Mouse (Mus musculus) embryonic facial prominence, embryonic 13.5 days (tissue): ENCODE measurements around the gene 4930562C15Rik. TPM values are rescaled to one million over a fixed set of nuclear protein-coding genes. Genes with fewer than 3 reads are reported as not detected.

ENCODE experiments used
- ATAC-seq: fragments of 200-750 bp; cut with Nextera tagmentation; 2 replicates; pipeline ENCODE4 v1.8.0; 2017; ENCODE audit warnings: low read depth; ENCODE audit not compliant: insufficient number of reproducible peaks, insufficient read depth, low FRiP score, low TSS enrichment
- H3K27ac ChIP-seq: fragments of 300-500 bp; sonication (generic); 2 replicates; pipeline ENCODE4 v1.5.1; 2015; ENCODE audit warnings: moderate library complexity, mild to moderate bottlenecking, inconsistent platforms
- H3K27me3 ChIP-seq: fragments of 300-500 bp; sonication (generic); 2 replicates; pipeline ENCODE4 v1.6.1; 2015; ENCODE audit warnings: mild to moderate bottlenecking, inconsistent platforms
- H3K36me3 ChIP-seq: fragments of 300-500 bp; sonication (generic); 2 replicates; pipeline ENCODE4 v1.6.1; 2015; ENCODE audit warnings: mild to moderate bottlenecking, inconsistent platforms
- H3K4me1 ChIP-seq: fragments of 300-500 bp; sonication (generic); 2 replicates; pipeline ENCODE4 v1.6.1; 2015; ENCODE audit warnings: inconsistent platforms
- H3K4me2 ChIP-seq: fragments of 300-500 bp; sonication (generic); 2 replicates; pipeline ENCODE4 v1.6.1; 2015; ENCODE audit warnings: moderate library complexity, mild to moderate bottlenecking, inconsistent platforms
- H3K4me3 ChIP-seq: fragments of 300-500 bp; sonication (generic); 2 replicates; pipeline ENCODE4 v1.5.1; 2015; ENCODE audit warnings: mild to moderate bottlenecking, inconsistent platforms
- H3K9ac ChIP-seq: fragments of 300-500 bp; sonication (generic); 2 replicates; pipeline ENCODE4 v1.6.1; 2015; ENCODE audit warnings: mild to moderate bottlenecking, inconsistent platforms
- H3K9me3 ChIP-seq: fragments of 300-500 bp; sonication (generic); 2 replicates; pipeline ENCODE4 v1.6.1; 2016; ENCODE audit warnings: inconsistent platforms
- WGBS: fragments of 180-500 bp; shearing (Covaris S2); methylation state at CpG from one replicate; pipeline ENCODE4 v1.1.7; 2015; ENCODE audit warnings: mixed read lengths; 5-methylcytosine and 5-hydroxymethylcytosine counted together
- polyA plus RNA-seq: library from polyadenylated mRNA; unstranded; fragments of >200 nt; fragmentation: Nextera tagmentation; extraction: Ambion mirVana; gene quantifications from 2 replicates; pipeline ENCODE4 v1.2.1, GENCODE M21; 2015

Gene 4930562C15Rik
- polyA plus RNA-seq, 1 experiment from 2014 or later, result 0.89 TPM

- no peak for ATAC-seq
- Histone ChIP-seq H3K4me1 (peaks cover 21% of the 10 kb centered on the region), H3K9ac (no peak overlapping the region), H3K36me3 (peaks cover 53% of the 10 kb centered on the region), H3K27ac (no peak overlapping the region), H3K4me2 (no peak overlapping the region), H3K4me3 (no peak overlapping the region), H3K9me3 (no peaks in the 10 kb centered on the region), H3K27me3 (no peaks in the 10 kb centered on the region)
- 50% methylated on average over 4 of the region's 5 CpGs for WGBS
These were observed 72.8 kb downstream of the 4930562C15Rik start for GRCm38 (mm10) chr16:4907972-4908371.

- Histone ChIP-seq H3K27me3 (no peaks in the 10 kb centered on the region), H3K27ac (no peak overlapping the region), H3K9ac (no peak overlapping the region), H3K9me3 (no peaks in the 10 kb centered on the region), H3K4me3 (no peak overlapping the region), H3K4me1 (peaks cover 26% of the 10 kb centered on the region), H3K4me2 (no peak overlapping the region), H3K36me3 (peaks cover 68% of the 10 kb centered on the region)
- ATAC-seq, result no peak
- 98% methylated on average over 2 of the region's 2 CpGs for WGBS
These were observed 74.5 kb downstream of the 4930562C15Rik start for GRCm38 (mm10) chr16:4909745-4910144.

GRCm38 (mm10) chr16:4910758-4911157 is 75.5 kb downstream of the 4930562C15Rik start:
- no peak overlapping the region for H3K9ac ChIP-seq

GRCm38 (mm10) chr16:4912074-4912648 is 76.9 kb downstream of the 4930562C15Rik start:
- WGBS, result 71% methylated on average over 10 of the region's 10 CpGs
- peak overlapping the region; percentile 48; the same call in 1 of the 2 replicates for H3K27ac ChIP-seq
- no peaks in the 10 kb centered on the region for H3K27me3 ChIP-seq
- no peak for ATAC-seq
- no peak overlapping the region for H3K9ac ChIP-seq
- peaks cover 15% of the 10 kb centered on the region for H3K4me1 ChIP-seq
- no peak overlapping the region for H3K4me3 ChIP-seq
- no peak overlapping the region for H3K4me2 ChIP-seq
- H3K9me3 ChIP-seq, result no peaks in the 10 kb centered on the region
- peaks cover 90% of the 10 kb centered on the region for H3K36me3 ChIP-seq

More at GRCm38 (mm10) chr16:4910758-4911157, 75.5 kb downstream of the 4930562C15Rik start:
- Histone ChIP-seq H3K27me3 (no peaks in the 10 kb centered on the region), H3K36me3 (peaks cover 76% of the 10 kb centered on the region), H3K4me2 (no peak overlapping the region), H3K4me3 (no peak overlapping the region), H3K4me1 (peaks cover 17% of the 10 kb centered on the region), H3K9me3 (no peaks in the 10 kb centered on the region), H3K27ac (no peak overlapping the region)
- ATAC-seq, result no peak
- 94% methylated on average over 8 of the region's 8 CpGs for WGBS

GRCm38 (mm10) chr16:4912907-4913782 is 77.9 kb downstream of the 4930562C15Rik start:
- Histone ChIP-seq H3K4me1 (peaks cover 10% of the 10 kb centered on the region; the same call in 1 of the 2 replicates), H3K4me3 (no peak overlapping the region), H3K4me2 (no peak overlapping the region), H3K36me3 (peaks cover 87% of the 10 kb centered on the region), H3K27ac (peak overlapping the region; percentile 69), H3K27me3 (no peaks in the 10 kb centered on the region), H3K9ac (0 out of 2 replicates have a peak overlapping the region, but pooled peaks have one; percentile 27), H3K9me3 (no peaks in the 10 kb centered on the region)
- 0 out of 2 replicates have a peak, but pooled peaks have one; percentile 6 for ATAC-seq
- 59% methylated on average over 11 of the region's 11 CpGs for WGBS

- H3K27ac ChIP-seq, result peak overlapping the region; percentile 69
- no peak overlapping the region for H3K9ac ChIP-seq
- 35% methylated on average over 12 of the region's 12 CpGs for WGBS
- no peak overlapping the region for H3K4me3 ChIP-seq
- no peak overlapping the region for H3K4me2 ChIP-seq
- H3K4me1 ChIP-seq, result peaks cover 10% of the 10 kb centered on the region; the same call in 1 of the 2 replicates
- 0 out of 2 replicates have a peak, but pooled peaks have one; percentile 35 for ATAC-seq
- peaks cover 87% of the 10 kb centered on the region for H3K36me3 ChIP-seq
- H3K9me3 ChIP-seq, result no peaks in the 10 kb centered on the region
- H3K27me3 ChIP-seq, result no peaks in the 10 kb centered on the region
These were observed 78.8 kb downstream of the 4930562C15Rik start for GRCm38 (mm10) chr16:4913783-4914735.

- Histone ChIP-seq H3K27ac (no peak overlapping the region), H3K9ac (no peak overlapping the region), H3K4me1 (peaks cover 10% of the 10 kb centered on the region; the same call in 1 of the 2 replicates), H3K36me3 (peaks cover 84% of the 10 kb centered on the region), H3K4me3 (no peak overlapping the region), H3K27me3 (no peaks in the 10 kb centered on the region), H3K9me3 (no peaks in the 10 kb centered on the region), H3K4me2 (no peak overlapping the region)
- 84% methylated on average over 3 of the region's 3 CpGs for WGBS
- no peak for ATAC-seq
These were observed 80.7 kb downstream of the 4930562C15Rik start for GRCm38 (mm10) chr16:4915931-4916330.

GRCm38 (mm10) chr16:4916608-4917007 is 81.4 kb downstream of the 4930562C15Rik start:
- no peaks in the 10 kb centered on the region for H3K27me3 ChIP-seq
- no peak for ATAC-seq
- H3K4me1 ChIP-seq, result peaks cover 10% of the 10 kb centered on the region; the same call in 1 of the 2 replicates
- no peak overlapping the region for H3K9ac ChIP-seq
- WGBS, result 82% methylated on average over 2 of the region's 2 CpGs
- H3K4me2 ChIP-seq, result no peak overlapping the region
- H3K4me3 ChIP-seq, result no peak overlapping the region
- no peak overlapping the region for H3K27ac ChIP-seq
- peaks cover 81% of the 10 kb centered on the region for H3K36me3 ChIP-seq
- H3K9me3 ChIP-seq, result no peaks in the 10 kb centered on the region

Other genes starting within 250 kb of the 4930562C15Rik start
- gene Glis2, start 240.7 kb upstream of the 4930562C15Rik start, polyA plus RNA-seq, result 25.3 and 31.2 TPM in 2 replicates
- 71.0 and 99.5 TPM in 2 replicates for gene Pam16, start 210.4 kb upstream of the 4930562C15Rik start, polyA plus RNA-seq
- gene Vasn, start 195.5 kb upstream of the 4930562C15Rik start, polyA plus RNA-seq, result 29.2 and 30.2 TPM in 2 replicates
- gene Dnaja3, start 195.4 kb upstream of the 4930562C15Rik start, polyA plus RNA-seq, result 54.0 and 58.7 TPM in 2 replicates
- gene Coro7, start 155.6 kb upstream of the 4930562C15Rik start, polyA plus RNA-seq, result 16.9 and 17.0 TPM in 2 replicates
- gene Nmral1, start 116.1 kb upstream of the 4930562C15Rik start, polyA plus RNA-seq, result 83.6 and 91.4 TPM in 2 replicates
- gene Hmox2, start 109.1 kb upstream of the 4930562C15Rik start, polyA plus RNA-seq, result 105 and 107 TPM in 2 replicates
- gene Cdip1, start 45.1 kb upstream of the 4930562C15Rik start, polyA plus RNA-seq, result 84.5 and 91.6 TPM in 2 replicates
- 40.2 and 41.5 TPM in 2 replicates for gene Ubald1, start 44.9 kb downstream of the 4930562C15Rik start, polyA plus RNA-seq
- 87.7 and 95.2 TPM in 2 replicates for gene Mgrn1, start 50.8 kb downstream of the 4930562C15Rik start, polyA plus RNA-seq
- 179 and 185 TPM in 2 replicates for gene Nudt16l1, start 103.3 kb downstream of the 4930562C15Rik start, polyA plus RNA-seq
- 67.6 and 68.4 TPM in 2 replicates for gene Anks3, start 128.8 kb downstream of the 4930562C15Rik start, polyA plus RNA-seq
- gene Sept12, start 162.4 kb downstream of the 4930562C15Rik start, polyA plus RNA-seq, result not detected in 2 replicates
- 5.4 and 10.0 TPM in 2 replicates for gene Smim22, start 171.9 kb downstream of the 4930562C15Rik start, polyA plus RNA-seq
- 59.2 and 65.8 TPM in 2 replicates for gene Rogdi, start 178.1 kb downstream of the 4930562C15Rik start, polyA plus RNA-seq
- gene Glyr1, start 214.4 kb downstream of the 4930562C15Rik start, polyA plus RNA-seq, result 139 and 143 TPM in 2 replicates
- gene Ubn1, start 214.6 kb downstream of the 4930562C15Rik start, polyA plus RNA-seq, result 20.9 and 22.9 TPM in 2 replicates